Mouse (Mus musculus) forebrain, embryonic 11.5 days (tissue): ENCODE results near the gene Neurl1b. TPM values are rescaled to one million over a fixed set of nuclear protein-coding genes. Genes with fewer than 3 reads are reported as not detected.

ENCODE experiments used
- ATAC-seq: fragments of 200-750 bp; cut with Nextera tagmentation; replicated peaks from 2 replicates; pipeline ENCODE4 v1.8.0; 2017; ENCODE audit warnings: moderate TSS enrichment; ENCODE audit not compliant: low FRiP score
- DNase-seq: peaks from one replicate; pipeline ENCODE4 v3.0.0-alpha.2; 2017; ENCODE audit warnings: low spot score
- H3K27ac ChIP-seq: fragments of 300-500 bp; sonication (generic); 2 replicates; pipeline ENCODE4 v1.5.1; 2014; ENCODE audit warnings: low read depth, low read length
- H3K27me3 ChIP-seq: fragments of 300-500 bp; sonication (generic); 2 replicates; pipeline ENCODE4 v1.6.1; 2014; ENCODE audit warnings: mild to moderate bottlenecking, low read length, mixed read lengths; ENCODE audit not compliant: control insufficient read depth, insufficient read depth
- H3K36me3 ChIP-seq: fragments of 300-500 bp; sonication (generic); 2 replicates; pipeline ENCODE4 v1.6.1; 2014; ENCODE audit warnings: mild to moderate bottlenecking, low read length, moderate library complexity, mixed read lengths; ENCODE audit not compliant: control insufficient read depth, insufficient read depth
- H3K4me1 ChIP-seq: fragments of 300-500 bp; sonication (generic); replicated peaks from 2 replicates; pipeline ENCODE4 v1.6.1; 2014; ENCODE audit warnings: low read length, mixed read lengths; ENCODE audit not compliant: control insufficient read depth, insufficient read depth
- H3K4me2 ChIP-seq: fragments of 300-500 bp; sonication (generic); 2 replicates; pipeline ENCODE4 v1.6.1; 2014; ENCODE audit warnings: low read depth, mild to moderate bottlenecking, low read length, moderate library complexity, mixed read lengths; ENCODE audit not compliant: severe bottlenecking
- H3K4me3 ChIP-seq: fragments of 300-500 bp; sonication (generic); 2 replicates; pipeline ENCODE4 v1.5.1; 2014; ENCODE audit warnings: low read depth, low read length
- H3K9ac ChIP-seq: fragments of 300-500 bp; sonication (generic); 2 replicates; pipeline ENCODE4 v1.6.1; 2014; ENCODE audit warnings: low read length
- H3K9me3 ChIP-seq: fragments of 300-500 bp; sonication (generic); 2 replicates; pipeline ENCODE4 v1.6.1; 2016; ENCODE audit warnings: low read length, mixed read lengths; ENCODE audit not compliant: control insufficient read depth
- WGBS: fragments of 180-500 bp; shearing (Covaris S2); extraction: QIAGEN DNeasy Blood & Tissue Kit; methylation state at CpG from one replicate; pipeline ENCODE4 v1.1.7; 2014; 5-methylcytosine and 5-hydroxymethylcytosine counted together
- polyA plus RNA-seq: library from polyadenylated mRNA; unstranded; fragments of >200 nt; fragmentation: Nextera tagmentation; extraction: Ambion mirVana; gene quantifications from 2 replicates; pipeline ENCODE4 v1.2.1, GENCODE M21; 2014

Neurl1b gene
- 0.35 and 0.45 TPM in 2 replicates for polyA plus RNA-seq

GRCm38 (mm10) chr17:26414523-26415354, at the start of gene Neurl1b:
Gene Neurl1b (plus strand): TSS chr17:26414829.
- Histone ChIP-seq H3K9me3 (no peaks in the 10 kb centered on the region), H3K27ac (no peak within 1 kb of the TSS), H3K4me2 (peak within 1 kb of the TSS; percentile 99), H3K4me1 (peaks cover 3% of the 10 kb centered on the region; the same call in 1 of the 2 replicates), H3K4me3 (peak within 1 kb of the TSS; percentile 70), H3K9ac (peak within 1 kb of the TSS; percentile 72), H3K36me3 (no peaks in the 10 kb centered on the region), H3K27me3 (peaks cover 18% of the 10 kb centered on the region)
- ATAC-seq = peak; percentile 65
- WGBS = under 1% methylated on average over 87 of the region's 105 CpGs
- peak; percentile 77 for DNase-seq

DNA sequence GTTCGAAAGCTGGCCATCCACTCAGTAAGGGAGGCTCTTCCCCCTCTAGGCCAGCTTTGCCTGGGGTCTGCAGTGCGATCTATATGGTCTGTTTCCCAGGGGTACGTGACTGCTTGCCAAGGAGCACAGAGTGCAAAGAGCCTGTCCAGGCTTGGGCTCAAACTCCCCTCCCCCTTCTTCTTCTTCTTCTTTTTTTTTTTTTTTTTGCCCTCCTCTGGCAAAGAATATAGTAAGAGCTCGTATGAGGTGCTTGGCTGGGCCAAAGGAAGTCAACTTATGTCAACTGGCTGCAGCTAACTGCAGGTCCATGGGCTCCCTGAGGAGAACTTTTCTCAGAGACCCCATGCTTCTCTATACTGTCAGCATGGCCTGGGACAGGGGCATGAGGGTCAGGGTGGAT, 47.8 kb upstream of the Neurl1b start:
- no peak overlapping the region for H3K4me3 ChIP-seq
- WGBS = 87% methylated on average over 4 of the region's 4 CpGs

DNA sequence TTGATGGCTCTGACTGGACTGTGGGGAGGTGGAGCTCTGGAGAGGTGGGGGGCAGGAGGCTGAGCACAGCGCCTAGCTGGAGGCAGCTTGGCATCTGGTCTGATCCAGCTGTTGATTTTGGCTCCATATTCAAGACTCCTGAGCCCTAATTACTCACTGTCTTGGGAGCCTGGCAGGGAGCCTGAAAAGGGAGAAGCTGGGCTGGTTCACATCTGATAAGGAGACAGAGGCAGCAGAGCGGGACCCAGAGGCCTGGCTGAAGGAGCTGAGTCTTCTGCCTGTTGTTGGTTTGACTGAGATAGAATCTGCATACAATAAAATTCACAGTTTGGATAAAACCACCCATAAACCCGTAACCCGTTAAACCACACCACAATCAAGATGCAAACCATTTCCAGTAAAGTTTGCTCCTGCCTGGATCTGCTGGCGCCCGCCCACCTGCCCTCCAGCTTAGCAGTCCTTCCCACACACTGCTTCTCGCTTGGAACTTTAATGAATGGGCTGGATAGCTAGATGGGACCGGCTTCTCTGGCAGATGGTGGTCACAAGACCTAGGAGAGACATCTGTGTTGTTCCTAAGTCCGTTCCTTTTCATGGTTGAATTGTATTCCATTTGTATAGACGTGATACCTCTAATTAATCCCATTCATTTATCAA, 46.2 kb upstream of the Neurl1b start:
- 81% methylated on average over 10 of the region's 10 CpGs for WGBS

More for the DNA sequence above, 47.8 kb upstream of the Neurl1b start:
- Histone ChIP-seq H3K4me2 (no peak overlapping the region), H3K27ac (no peak overlapping the region), H3K9ac (no peak overlapping the region), H3K9me3 (no peaks in the 10 kb centered on the region), H3K36me3 (no peaks in the 10 kb centered on the region), H3K4me1 (peaks cover 8% of the 10 kb centered on the region; the same call in 1 of the 2 replicates), H3K27me3 (no peaks in the 10 kb centered on the region)
- no peak for DNase-seq
- ATAC-seq = no peak

DNA sequence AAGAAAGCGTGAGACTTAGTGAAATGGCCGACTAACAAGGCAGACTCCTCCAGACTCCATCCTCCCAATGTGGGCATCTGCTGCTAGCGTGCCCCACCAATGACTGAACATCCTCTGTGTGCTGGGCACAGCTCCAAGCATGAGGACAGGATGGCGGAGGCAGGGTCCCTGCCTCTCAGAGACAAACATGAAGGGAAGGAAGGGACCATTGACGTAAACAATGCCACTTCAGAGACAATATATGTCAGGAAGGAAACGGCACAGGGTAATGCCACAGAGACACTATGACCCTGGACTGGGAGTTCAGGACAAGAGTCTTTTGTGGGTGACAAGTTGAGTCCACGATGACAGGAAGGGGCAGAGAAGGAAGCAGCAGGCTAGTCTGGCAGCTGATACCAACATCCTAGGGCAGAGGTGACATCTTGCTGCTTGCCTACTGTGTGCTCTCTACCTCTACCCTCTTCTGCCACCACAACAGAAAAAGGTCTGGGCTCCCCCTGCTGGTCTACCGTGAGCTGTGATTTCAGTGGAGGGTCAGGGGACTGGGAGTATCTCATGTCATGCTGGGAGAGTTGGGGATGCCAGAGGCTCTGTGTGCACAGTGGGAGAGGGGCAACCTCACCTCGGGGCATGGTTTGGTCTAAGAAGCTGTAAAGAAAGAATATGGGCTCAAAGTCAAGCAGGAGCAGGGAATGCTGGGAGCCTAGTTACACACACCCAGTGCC, 43.9 kb upstream of the Neurl1b start:
- no peaks in the 10 kb centered on the region for H3K9me3 ChIP-seq
- H3K4me2 ChIP-seq = no peak overlapping the region
- 0 out of 2 replicates have a peak, but pooled peaks cover 2% of the 10 kb centered on the region for H3K4me1 ChIP-seq
- DNase-seq (no peak), ATAC-seq (no peak)
- H3K36me3 ChIP-seq = no peaks in the 10 kb centered on the region
- 59% methylated on average over 9 of the region's 9 CpGs for WGBS
- no peak overlapping the region for H3K9ac ChIP-seq
- H3K27ac ChIP-seq = no peak overlapping the region
- no peaks in the 10 kb centered on the region for H3K27me3 ChIP-seq
- no peak overlapping the region for H3K4me3 ChIP-seq

More for the DNA sequence above, 46.2 kb upstream of the Neurl1b start:
- Histone ChIP-seq H3K36me3 (no peaks in the 10 kb centered on the region), H3K9ac (no peak overlapping the region), H3K27ac (no peak overlapping the region), H3K4me3 (no peak overlapping the region), H3K27me3 (no peaks in the 10 kb centered on the region), H3K4me2 (no peak overlapping the region), H3K9me3 (no peaks in the 10 kb centered on the region), H3K4me1 (peaks cover 8% of the 10 kb centered on the region; the same call in 1 of the 2 replicates)
- no peak for ATAC-seq
- no peak for DNase-seq

DNA sequence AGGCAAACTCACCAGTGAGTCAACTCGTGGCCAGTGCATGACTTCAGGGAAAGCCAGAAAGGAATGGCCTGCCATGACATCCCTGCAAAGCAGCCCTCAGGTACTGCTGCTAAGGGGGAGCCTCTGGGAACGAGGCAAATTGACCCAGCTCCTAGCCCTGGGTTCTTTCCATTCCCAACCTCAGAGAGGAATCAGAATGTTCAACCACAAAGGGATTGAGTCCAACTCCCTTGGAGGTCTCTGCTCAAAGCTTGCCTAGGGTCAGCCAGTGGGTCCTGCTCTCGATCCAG, 43.4 kb upstream of the Neurl1b start:
- Histone ChIP-seq H3K27me3 (no peaks in the 10 kb centered on the region), H3K9ac (no peak overlapping the region), H3K9me3 (no peaks in the 10 kb centered on the region), H3K4me3 (no peak overlapping the region), H3K36me3 (no peaks in the 10 kb centered on the region), H3K4me2 (no peak overlapping the region), H3K27ac (no peak overlapping the region), H3K4me1 (0 out of 2 replicates have a peak, but pooled peaks cover 2% of the 10 kb centered on the region)
- 61% methylated on average over 3 of the region's 3 CpGs for WGBS
- no peak for ATAC-seq
- DNase-seq = no peak

DNA sequence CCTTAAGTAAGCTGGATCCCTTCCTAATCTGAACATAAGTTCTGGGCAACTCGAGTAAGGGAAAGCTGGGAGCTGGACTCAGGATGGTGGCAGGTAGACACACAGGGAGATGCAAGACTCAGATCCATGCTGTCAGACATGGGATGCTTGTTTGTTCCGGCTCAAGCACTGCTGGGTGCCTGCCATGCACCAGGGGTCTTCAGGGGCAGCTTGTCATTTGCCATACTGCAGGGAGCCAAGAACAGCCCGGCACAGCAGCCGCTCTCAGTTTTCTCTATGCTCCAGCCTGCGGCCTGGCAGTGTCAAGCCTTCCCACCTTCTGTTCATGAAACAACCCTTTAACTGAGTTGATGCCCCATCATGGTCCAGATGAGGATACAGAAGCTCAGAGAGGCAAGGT, 41.4 kb upstream of the Neurl1b start:
- Histone ChIP-seq H3K9me3 (no peaks in the 10 kb centered on the region), H3K4me2 (no peak overlapping the region), H3K4me1 (0 out of 2 replicates have a peak, but pooled peaks cover 1% of the 10 kb centered on the region), H3K36me3 (no peaks in the 10 kb centered on the region), H3K9ac (no peak overlapping the region), H3K27ac (no peak overlapping the region), H3K27me3 (no peaks in the 10 kb centered on the region), H3K4me3 (no peak overlapping the region)
- ATAC-seq = no peak
- 71% methylated on average over 5 of the region's 5 CpGs for WGBS
- no peak for DNase-seq

DNA sequence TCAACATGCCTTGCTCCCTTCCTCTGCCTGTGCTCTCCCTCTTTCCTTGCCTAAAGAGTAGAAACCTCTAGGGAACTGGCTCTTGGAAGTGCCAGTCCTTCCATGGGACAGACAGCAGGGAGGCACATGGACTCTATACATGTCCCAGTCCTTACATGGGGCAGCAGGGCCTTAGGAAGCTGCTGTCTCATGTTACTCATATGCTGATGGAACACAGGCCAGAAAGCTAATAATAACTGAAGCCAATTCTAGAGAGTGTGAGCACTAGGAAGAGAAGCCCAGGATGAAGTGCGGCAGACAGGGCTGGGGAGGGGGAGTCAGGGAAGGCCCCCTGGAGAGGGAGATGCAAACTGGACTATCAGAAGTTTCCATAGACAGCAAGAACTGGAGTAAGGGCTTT, 38.2 kb upstream of the Neurl1b start:
- H3K9ac ChIP-seq = no peak overlapping the region
- no peaks in the 10 kb centered on the region for H3K27me3 ChIP-seq
- no peak overlapping the region for H3K4me3 ChIP-seq
- ATAC-seq (no peak), DNase-seq (no peak)
- no peak overlapping the region for H3K4me2 ChIP-seq
- H3K4me1 ChIP-seq = no peaks in the 10 kb centered on the region
- H3K27ac ChIP-seq = no peak overlapping the region
- H3K9me3 ChIP-seq = no peaks in the 10 kb centered on the region
- WGBS = 64% methylated on average over 1 of the region's 1 CpGs
- H3K36me3 ChIP-seq = no peaks in the 10 kb centered on the region

DNA sequence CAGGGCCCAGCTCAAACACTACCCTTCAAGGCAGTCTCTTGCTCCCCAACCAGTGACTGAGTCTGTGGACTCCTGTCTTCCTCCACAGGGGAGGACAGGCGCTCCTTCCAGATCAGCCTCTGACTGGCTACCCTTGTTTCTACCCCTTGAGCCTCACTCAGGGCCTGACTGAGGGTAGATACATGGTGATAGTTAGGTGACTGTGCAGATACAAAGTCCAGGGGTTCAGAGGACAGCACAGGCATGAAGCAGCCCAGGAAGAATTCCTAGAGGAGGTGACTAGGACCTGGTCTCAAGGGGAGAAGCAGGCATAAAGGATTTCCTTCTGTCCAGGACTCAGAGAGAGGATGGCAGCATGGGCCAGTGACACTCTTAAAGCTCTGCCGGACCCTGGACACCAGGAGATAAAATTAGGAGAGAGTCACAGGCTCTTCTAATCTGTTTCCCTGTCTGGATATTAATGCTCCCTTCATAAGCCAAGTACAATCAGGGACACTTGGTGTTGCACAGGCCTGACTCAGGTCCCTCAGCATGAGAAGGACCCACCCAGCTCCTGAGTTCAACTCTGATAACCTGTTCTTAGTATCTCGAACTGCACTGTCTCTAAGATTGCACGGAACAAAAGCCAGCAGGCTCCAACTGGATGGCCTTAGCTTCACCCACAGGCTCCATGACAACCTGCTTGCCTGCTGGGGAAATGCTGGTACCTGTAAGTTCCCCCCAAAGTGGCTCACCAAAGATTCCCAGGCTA, 37.5 kb upstream of the Neurl1b start:
- DNase-seq (no peak), ATAC-seq (no peak)
- H3K4me3 ChIP-seq = no peak overlapping the region
- H3K27me3 ChIP-seq = no peaks in the 10 kb centered on the region
- no peaks in the 10 kb centered on the region for H3K9me3 ChIP-seq
- H3K27ac ChIP-seq = no peak overlapping the region
- WGBS = 80% methylated on average over 4 of the region's 4 CpGs
- no peak overlapping the region for H3K4me2 ChIP-seq
- H3K36me3 ChIP-seq = no peaks in the 10 kb centered on the region
- H3K4me1 ChIP-seq = no peaks in the 10 kb centered on the region
- no peak overlapping the region for H3K9ac ChIP-seq
